Mouse (Mus musculus): ENCODE data around the gene Arhgef33. TPM values are rescaled to one million over a fixed set of nuclear protein-coding genes. Genes with fewer than 3 reads are reported as not detected.
"Not testable (repeated sequence)": the region's sequence is repeated elsewhere in the genome, so short reads cannot be mapped to it uniquely, and the experiment has no call there.

The Arhgef33 gene
- total RNA-seq, 2 experiments from 2014 or later = 1.9 to 3.1 TPM

DNA sequence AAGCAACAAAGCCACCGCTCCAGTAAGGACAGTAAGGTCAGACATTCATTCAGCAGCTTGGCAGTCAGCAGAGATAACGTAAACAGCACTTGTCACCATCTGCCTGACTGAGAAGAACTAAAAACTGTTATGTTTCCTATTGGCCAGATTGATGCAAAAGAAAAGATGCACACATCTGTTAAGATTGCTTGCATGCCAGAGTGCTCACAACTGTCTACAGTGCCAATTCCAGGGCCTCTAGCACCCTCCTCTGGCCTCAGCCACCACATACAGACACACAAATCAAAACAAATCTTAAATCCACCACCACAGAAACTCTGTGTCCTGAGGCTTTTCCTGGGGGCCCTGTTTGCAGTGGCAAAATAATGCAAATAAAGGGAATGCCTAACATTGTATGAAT lies 25.2 kb downstream of the Arhgef33 start:
- no peak for DNase-seq (ENCODE audit: extremely low spot score in 1 of 2, low spot score in 1 of 2)

DNA sequence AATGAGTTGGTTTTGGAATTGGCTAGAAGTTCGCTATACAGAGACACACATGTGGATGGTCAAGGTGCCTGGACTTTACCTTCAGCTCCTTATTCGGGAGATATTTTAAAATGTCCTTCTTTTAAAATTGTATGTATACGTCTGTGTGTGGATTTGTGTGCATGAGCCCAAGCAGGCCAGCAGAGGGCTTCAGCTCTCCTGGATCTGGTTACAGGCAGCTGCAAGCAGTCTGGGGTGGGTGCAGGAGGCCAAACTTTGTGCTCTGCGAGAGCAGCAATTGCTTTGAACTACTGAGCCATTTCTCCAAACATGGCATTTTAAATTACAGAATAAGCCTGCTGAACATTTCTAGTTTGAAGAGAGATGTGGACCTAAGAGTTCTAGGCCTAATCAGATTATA lies 38.1 kb downstream of the Arhgef33 start:
- no peak for DNase-seq (ENCODE audit: extremely low spot score in 1 of 2, low spot score in 1 of 2)

DNA sequence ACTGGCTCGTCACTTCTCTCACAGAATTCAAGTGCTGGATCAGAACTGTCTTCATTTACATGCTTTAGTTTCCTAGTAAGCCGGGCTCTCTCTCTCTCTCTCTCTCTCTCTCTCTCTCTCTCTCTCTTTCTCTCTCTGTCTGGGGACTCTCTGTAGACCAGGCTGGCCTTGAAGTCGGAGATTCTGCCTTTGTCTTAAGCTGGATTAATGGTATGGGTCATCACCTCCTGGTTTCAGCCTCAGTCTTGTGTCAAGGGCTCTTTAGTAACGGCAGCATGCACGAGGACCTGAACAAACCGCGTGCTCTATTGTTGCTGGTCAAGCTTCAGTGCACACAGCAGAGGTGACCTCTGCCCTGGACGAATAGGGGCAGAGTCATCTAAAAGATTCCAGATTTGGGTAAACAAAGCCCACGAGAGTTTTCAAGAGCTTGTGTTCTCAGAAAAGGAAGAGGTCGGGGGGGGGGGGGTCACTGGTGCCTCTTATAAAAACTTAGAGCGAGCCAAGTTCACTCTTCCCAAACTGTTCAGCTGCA lies 39.5 kb downstream of the Arhgef33 start:
- DNase-seq (ENCODE audit: extremely low spot score in 1 of 2, low spot score in 1 of 2) = no peak

DNA sequence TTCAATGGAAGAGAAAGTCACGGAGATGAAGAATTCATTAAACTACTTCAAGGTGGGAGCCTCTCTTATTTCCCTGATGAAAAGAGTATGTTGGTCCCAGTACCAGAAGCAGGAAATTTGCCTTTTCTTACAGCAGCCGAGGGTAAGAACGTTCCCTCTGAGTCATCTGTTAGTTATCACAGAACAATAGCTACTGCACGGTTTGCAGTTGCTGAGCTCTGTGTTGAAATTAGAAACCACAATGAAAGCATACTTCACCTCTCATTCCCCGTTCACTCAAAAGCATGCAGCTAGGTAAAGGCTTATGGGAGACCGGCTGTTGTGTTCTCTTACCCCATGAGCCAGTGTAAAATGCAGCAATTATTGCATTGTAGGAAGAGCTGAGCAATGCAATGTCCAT lies 40.0 kb downstream of the Arhgef33 start:
- DNase-seq (ENCODE audit: extremely low spot score in 1 of 2, low spot score in 1 of 2) = no peak

DNA sequence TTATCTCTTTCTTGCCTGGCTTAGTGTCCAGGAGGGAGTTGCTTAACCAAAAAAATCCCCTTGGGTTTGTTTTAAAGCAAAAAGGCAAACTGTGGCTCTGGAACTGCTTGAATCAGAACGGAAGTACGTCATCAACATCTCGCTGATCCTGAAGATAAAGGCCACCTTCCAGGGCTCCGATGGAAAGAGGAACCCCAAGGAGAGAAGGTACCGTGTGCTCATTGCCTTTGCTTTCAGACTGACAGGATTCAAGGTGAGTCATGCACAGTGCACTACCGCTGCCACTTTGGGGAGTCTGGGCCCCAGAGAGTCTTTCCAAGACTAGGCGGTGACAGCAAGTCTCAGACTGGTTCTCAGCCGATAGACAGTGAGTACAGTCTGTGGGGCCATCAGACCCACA lies 53.0 kb downstream of the Arhgef33 start:
- DNase-seq (ENCODE audit: extremely low spot score in 1 of 2, low spot score in 1 of 2) = no peak

DNA sequence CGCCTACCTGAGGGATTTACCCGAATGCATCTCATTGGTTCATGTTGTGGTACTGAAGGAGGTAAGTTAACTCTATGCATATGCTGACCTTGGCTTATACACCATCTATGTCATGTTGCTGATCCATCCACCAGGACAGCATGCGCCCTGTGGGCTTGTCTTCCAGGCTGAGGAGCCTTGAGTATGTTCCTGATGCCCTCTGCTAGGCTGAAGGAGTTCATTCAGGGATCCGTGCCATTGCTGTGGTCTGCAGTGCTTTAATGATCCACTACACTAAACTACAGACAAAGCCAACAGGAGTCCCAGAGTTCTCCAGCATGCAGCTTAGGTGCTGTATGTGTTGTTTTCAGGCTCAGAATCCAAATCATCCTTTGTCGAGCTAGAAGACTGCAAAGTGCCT lies 60.1 kb downstream of the Arhgef33 start:
- no peak for DNase-seq (ENCODE audit: extremely low spot score in 1 of 2, low spot score in 1 of 2)

DNA sequence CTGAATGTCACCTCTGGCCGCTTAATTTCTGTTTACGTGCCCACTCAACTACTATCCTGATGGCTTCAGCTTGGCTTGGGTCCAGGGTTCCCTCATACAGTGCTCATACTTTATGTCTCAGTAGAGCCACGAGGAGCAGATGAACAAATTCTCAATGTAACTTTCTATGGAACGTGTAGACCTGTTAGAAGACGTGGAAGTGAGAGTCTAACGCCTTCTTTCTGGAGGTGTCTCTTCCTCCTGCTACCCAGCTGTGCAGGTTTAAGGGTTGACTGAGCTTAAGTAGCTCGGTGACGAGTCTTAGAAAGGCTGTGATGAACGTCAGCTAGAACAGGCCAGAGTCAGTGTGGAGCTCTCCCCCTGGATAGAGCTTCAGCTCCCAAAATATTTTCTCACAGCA lies 61.4 kb downstream of the Arhgef33 start:
- no peak for DNase-seq (ENCODE audit: extremely low spot score in 1 of 2, low spot score in 1 of 2)

DNA sequence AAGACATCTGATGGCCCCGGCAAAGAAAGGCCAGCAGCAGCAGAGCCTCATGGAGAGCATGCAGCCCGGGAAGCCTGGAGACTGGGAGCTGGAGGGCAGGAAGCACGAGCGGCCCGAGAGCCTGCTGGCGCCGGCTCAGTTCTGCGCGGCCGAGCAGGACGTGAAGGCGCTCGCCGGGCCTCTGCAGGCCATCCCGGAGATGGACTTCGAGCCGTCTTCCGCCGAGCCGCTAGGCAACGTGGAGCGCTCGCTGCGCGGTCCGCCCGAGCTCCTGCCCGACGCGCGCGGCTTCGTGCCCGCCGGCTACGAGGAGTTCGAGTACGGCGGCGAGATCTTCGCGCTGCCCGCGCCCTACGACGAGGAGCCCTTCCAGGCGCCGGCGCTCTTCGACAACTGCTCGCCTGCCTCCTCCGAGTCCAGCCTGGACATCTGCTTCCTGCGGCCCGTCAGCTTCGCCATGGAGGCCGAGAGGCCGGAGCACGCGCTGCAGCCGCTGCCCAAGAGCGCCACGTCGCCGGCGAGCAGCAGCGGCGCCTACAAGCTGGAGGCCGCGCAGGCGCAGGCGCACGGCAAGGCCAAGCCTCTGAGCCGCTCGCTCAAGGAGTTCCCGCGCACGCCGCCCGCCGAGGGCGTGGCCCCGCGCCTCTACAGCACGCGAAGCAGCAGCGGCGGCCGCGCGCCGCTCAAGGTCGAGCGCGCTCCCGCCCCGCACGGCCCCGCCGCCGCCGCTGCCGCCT lies 66.0 kb downstream of the Arhgef33 start, which contains the start of gene Gm10190:
TSS of gene Gm10190 (minus strand) at position 553 of the 737 bp plus-strand sequence.
- DNase-seq (ENCODE audit: extremely low spot score in 1 of 2, low spot score in 1 of 2) = peak; percentile 68 to 70

DNA sequence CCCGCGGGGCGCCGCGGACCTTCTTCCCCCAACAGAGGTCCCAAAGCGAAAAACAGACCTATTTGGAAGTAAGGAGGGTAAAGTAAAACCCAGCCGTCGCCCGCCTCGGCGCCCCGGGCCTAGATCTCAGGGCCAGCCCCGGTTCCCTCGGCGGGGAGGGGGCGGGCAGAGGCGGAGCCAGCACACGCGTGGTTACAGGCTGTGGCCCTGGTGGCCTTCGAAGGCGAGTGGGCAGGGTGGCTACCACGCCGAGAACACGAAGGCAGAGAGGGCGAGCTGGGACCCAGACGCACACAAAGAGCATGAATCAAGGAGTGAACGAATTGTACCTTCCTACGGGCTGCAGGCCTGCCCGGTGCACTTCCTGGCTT lies 66.5 kb downstream of the Arhgef33 start:
- DNase-seq (ENCODE audit: extremely low spot score in 1 of 2, low spot score in 1 of 2) = no peak

DNA sequence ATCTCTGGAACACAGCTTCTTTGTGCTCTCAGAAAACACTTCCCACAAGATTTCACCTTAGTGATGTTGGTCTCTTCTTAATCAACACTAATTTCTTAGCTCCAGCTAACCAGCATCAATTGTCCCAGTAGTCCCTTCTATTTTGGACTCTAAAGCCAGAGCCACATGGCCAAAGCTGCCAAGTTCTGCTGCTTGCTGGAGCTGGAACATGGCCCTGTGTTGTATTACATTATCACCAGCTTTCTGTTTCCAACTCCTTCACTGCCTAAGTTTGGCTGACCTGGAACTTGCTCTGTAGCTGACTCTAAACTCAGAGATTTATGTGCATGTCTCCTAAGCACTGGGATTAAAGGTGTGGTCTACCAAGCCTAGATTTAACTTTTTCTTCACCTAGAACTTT lies 71.2 kb downstream of the Arhgef33 start:
- not testable (repeated sequence) for DNase-seq (ENCODE audit: extremely low spot score in 1 of 2, low spot score in 1 of 2)

DNA sequence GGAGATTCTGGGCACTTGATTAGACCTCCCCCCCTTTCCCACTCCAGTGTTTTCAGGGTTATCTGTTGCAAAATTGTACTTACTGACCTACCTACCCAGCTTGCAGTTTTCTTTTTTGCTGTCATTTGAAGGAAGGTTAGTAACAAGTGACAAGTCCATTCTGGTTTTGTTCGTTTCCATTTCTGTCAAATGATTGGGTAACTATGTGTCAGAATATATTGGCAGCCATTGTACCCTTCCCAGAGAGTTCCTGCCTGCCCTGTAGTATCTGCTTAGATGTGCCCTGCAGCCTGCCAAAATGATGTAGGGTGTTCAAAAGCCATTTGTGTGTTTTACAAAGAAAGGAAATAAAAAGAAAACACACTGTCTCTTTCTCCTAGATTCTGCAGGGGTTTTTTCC lies 78.5 kb downstream of the Arhgef33 start:
- DNase-seq (ENCODE audit: extremely low spot score in 1 of 2, low spot score in 1 of 2) = no peak

DNA sequence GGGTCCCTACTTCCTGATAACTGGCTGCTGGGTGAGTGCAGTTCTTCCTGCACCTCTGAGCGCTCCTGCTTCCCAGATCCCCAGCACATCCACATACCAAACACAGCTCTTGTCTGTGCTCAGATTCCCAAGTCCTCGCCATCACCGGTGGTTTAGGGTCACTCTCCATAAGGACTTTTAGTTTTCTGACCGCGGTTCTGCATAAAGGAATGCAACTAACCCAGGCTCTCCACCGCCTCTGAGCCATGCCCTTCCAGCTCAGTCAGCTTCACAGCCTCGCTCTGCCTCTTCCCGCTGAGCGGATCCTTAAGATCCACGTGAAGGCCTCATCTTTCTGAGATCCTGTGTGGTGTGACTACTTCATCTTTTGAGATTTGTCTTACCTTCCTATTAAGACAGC lies 82.8 kb downstream of the Arhgef33 start:
- DNase-seq (ENCODE audit: extremely low spot score in 1 of 2, low spot score in 1 of 2) = no peak

DNA sequence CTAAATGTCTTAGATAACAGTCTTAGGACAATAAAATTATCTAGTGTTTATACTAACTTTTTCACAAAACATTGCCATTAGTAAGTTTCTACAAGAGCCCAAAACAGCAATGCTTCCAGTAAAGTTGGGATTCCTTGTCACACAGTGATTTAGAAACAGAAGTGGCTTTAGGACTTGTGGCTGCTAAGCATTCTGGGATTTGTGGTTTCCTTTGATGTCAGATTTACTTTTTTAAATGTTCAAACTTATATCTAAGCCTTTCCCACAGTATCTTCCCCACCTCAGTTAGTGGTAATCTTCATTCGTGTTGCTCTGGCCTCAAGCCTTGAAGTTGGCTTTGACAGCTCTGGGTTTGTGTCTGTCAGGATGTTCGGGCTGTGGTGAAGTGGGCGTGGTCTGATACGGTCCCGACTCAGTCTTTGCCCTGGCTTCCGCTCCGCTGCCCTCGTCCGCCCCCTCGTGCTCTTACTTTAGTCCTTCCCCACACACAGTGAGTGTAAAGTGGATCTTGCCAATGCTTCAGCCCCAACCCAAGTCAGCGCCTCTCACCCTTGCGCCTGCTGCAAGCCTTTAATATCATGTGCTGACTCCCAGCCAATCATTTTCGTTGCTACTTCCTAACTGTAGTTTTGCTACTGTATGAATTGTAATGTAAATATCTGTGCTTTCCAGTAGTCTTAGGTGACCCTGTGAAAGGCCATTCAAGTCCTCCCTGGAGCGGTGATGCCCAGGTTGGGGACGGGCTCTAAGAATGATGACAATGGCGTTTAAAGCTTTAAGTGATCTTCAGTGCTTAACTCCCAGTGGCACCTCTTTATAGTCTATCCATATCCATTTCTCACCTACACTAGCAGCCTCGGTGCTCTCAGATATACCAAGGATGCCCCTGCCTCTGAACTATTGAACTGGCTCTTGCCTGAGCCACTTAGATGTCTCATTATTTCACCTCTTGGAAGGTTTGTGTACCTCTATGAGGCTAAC lies 84.5 kb downstream of the Arhgef33 start:
- DNase-seq (ENCODE audit: extremely low spot score in 1 of 2, low spot score in 1 of 2) = peak; percentile 11 to 13

DNA sequence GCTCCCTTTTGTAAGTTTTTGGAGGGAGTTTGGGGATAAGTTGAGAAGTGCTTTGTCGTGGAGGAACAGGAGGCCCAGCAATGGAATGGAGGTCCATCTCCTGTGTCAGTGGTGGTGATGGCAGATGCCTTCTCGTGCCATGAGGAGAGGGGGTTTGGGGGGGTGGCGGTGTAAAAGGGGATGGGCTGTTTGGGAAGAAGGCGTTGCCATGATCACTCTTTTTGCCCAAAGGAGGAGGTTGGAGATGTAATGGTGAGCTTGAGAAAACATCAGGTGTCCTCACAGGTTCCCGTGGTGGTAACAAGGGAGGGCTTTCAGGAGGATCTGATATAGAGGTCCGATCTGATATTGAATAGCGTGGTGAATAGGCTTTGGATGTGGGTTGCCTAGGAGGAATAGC lies 91.0 kb downstream of the Arhgef33 start:
- DNase-seq (ENCODE audit: extremely low spot score in 1 of 2, low spot score in 1 of 2) = no peak

DNA sequence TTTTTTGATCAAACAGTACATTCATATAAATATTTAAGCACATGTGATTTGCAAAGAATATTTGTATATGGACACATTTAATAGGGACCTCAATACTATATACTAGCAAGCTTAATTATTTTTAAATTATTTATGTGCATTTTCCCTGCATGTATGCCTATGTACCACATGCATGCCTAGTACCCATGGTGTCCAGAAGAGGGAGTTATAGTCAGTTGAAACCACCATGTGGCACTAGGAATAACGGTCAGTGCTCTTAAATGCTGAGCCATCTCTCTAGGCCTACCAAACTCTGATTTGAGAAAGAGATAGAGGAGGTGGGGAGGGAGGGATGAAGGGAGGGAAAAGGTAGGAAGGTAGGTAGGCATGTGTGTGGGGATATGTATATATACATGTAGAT lies 104.0 kb downstream of the Arhgef33 start:
- DNase-seq (ENCODE audit: extremely low spot score in 1 of 2, low spot score in 1 of 2) = no peak

DNA sequence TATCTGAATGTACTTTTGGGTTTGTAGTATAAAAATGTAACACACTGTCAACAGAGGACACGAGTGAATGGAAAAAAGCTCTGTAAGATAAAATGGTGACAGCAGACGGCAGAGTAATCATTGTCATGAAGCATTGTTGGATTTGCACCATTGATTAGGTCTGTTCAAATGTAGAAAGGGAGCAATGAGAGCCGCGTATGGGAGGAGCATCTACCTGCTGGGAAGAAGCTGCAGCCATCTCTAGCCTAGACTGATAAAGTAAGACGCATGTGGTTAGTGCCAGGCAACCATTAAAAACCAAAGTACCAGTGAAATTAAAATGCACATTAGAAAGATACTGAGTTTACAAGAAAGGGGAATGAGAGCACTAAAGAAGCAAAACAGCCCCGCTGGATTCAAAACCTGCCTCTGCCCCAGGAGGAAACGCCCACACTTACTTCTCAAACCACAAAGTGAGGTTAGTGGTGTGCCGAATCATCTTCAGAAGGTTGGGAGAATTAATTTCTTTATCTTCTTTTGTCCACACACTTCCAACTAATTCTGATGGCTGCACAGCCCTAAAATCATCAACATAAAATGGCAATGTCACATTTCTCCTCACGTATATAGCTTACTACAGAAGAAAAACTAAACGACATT lies 111.5 kb downstream of the Arhgef33 start:
- no peak for DNase-seq (ENCODE audit: extremely low spot score in 1 of 2, low spot score in 1 of 2)

DNA sequence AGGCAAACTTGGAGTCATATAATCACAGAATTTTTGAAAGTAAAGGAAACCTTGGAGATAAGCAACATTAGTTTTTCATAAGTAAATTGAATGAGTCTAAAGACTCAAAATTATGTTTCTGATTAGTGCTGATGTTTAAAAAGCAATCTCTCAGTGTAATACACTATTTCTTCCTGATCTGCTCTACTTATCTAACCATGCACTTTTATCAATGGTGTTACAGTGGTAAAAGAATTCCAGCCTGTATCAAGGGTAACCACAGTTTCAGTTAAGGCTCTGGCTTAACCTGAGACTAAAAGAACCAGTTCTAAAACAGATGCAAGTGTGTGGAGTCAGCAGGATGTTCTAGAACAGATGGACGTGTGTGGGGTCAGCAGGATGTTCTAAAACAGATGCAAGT lies 113.8 kb downstream of the Arhgef33 start:
- no peak for DNase-seq (ENCODE audit: extremely low spot score in 1 of 2, low spot score in 1 of 2)

DNA sequence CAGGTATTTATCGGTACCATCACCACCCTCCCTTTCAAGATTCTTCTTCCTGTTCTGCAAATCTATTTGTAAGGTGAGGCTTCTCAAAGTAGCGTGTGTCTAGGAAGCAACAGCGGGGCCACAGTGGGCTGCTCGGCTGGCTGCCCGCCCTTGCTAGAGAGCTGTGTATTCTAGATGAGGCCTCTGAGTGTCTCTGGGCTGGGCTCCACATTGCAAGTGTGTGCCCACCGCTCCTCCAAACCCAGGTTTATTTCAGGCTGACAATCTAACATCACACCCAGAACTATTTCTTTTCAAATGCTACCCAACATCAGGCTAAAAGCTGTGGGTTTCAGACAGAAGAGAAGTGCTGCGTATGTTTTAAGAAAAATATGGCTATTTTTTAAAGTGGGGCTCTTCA lies 119.0 kb downstream of the Arhgef33 start:
- no peak for DNase-seq (ENCODE audit: extremely low spot score in 1 of 2, low spot score in 1 of 2)

DNA sequence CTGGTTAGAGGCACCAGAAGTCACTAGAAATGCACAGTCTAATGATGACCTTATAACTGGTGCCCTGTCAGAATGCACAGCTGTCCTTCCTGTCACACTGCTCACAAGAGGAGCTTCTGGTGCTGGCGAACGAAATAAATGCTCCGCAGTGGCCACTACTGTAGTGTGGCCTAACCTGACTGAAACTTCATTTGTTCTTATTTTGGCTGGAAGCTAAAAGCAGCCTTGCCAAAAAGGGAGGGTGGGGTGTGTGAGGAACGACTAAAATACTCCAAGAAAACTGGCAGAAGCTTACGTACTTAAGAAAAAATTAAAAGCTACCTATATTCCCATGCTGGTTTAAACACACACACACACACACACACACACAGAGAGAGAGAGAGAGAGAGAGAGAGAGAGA lies 119.7 kb downstream of the Arhgef33 start:
- no peak for DNase-seq (ENCODE audit: extremely low spot score in 1 of 2, low spot score in 1 of 2)

DNA sequence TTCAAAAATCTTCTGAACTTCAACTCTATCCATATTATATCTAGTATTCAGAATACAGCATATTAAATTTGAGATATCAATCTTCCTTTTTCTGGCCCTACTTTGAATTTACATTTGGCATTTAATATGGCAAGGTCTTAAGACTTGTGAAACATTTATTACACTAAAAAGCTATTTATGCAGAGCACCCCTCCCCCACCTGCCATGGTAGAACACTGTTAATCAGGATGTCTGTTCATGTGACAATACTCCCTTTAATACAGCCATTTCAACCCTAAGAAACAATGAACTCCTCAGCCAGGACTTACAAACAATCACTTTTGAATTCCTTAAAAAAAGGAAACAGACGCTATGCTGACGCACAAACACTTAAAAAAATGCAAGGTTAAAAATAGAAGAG lies 120.8 kb downstream of the Arhgef33 start:
- no peak for DNase-seq (ENCODE audit: extremely low spot score in 1 of 2, low spot score in 1 of 2)

DNA sequence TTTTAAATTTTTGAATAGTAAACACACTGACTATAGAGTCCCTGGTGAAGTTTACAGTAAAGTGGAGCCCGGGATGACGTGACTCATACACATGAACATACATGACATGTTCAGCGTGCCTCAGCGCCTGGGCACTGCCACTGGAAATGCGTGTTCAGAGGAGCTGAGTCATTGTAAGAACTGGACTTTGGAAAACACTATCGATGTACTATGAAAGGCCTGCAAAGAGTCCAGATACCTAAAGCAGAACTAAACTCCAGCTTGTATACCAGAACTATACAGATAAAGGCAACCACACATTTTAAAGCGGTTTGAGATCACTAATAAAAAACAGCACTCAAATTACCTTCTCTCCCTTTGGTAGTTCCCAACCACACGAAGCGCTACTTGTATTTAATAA lies 124.8 kb downstream of the Arhgef33 start:
- no peak for DNase-seq (ENCODE audit: extremely low spot score in 1 of 2, low spot score in 1 of 2)
